Mouse (Mus musculus): ENCODE results near the gene Jade3. TPM values are rescaled to one million over a fixed set of nuclear protein-coding genes. Genes with fewer than 3 reads are reported as not detected.

Gene Jade3
- polyA plus RNA-seq, 1 experiment from 2014 or later, result 5.4 TPM

DNA sequence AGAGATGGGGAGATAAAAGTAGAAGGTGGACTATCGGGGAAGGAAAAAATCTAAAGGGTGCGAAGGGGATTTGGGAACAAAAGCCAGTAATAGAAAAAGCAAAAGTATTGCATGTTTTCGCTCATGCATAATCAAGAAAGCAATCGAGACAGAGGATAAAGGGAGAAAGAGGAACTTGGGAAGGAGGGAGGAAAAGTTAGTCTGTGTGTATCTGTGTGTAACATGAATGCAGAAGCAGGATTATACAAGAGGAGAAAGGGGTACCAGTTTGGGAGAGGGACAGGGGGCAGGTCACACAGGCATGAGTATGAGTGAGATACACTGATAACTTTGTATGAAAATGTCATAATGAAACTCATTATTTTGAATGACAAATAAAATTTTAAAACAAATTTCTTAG, 14.1 kb upstream of the Jade3 start:
- H3K4me3 ChIP-seq (ENCODE audit: low read depth, low read length), result no peak overlapping the region
- 64% methylated on average over 4 of the region's 4 CpGs for WGBS (ENCODE audit: insufficient replicate concordance)
- H3K27ac ChIP-seq (ENCODE audit: low read length), result no peak overlapping the region
- H3K4me1 ChIP-seq (ENCODE audit: control insufficient read depth, low read depth, low read length), result peaks cover 6% of the 10 kb centered on the region
- no peaks in the 10 kb centered on the region for H3K9me3 ChIP-seq (replicated peaks; ENCODE audit: control insufficient read depth, low read length)
- no peak for ATAC-seq (ENCODE audit: low read depth)
- H3K36me3 ChIP-seq (ENCODE audit: control insufficient read depth, insufficient read depth), result no peaks in the 10 kb centered on the region
- no peak overlapping the region for H3K4me2 ChIP-seq (ENCODE audit: low read depth, low read length)
- no peak overlapping the region for H3K9ac ChIP-seq (ENCODE audit: low read depth, low read length)
- no peaks in the 10 kb centered on the region for H3K27me3 ChIP-seq (ENCODE audit: control insufficient read depth, insufficient read depth, low read depth, low read length)

GRCm38 (mm10) chrX:20412221-20412620, 13.3 kb upstream of the Jade3 start:
- no peak overlapping the region for H3K27ac ChIP-seq (ENCODE audit: low read length)
- 49% methylated on average over 3 of the region's 3 CpGs for WGBS (ENCODE audit: insufficient replicate concordance)
- no peak overlapping the region for H3K4me2 ChIP-seq (ENCODE audit: low read depth, low read length)
- no peaks in the 10 kb centered on the region for H3K9me3 ChIP-seq (replicated peaks; ENCODE audit: control insufficient read depth, low read length)
- peaks cover 6% of the 10 kb centered on the region for H3K4me1 ChIP-seq (ENCODE audit: control insufficient read depth, low read depth, low read length)
- H3K36me3 ChIP-seq (ENCODE audit: control insufficient read depth, insufficient read depth), result no peaks in the 10 kb centered on the region
- H3K9ac ChIP-seq (ENCODE audit: low read depth, low read length), result no peak overlapping the region
- H3K4me3 ChIP-seq (ENCODE audit: low read depth, low read length), result no peak overlapping the region
- peak; percentile 84 for ATAC-seq (ENCODE audit: low read depth)
- no peaks in the 10 kb centered on the region for H3K27me3 ChIP-seq (ENCODE audit: control insufficient read depth, insufficient read depth, low read depth, low read length)

DNA sequence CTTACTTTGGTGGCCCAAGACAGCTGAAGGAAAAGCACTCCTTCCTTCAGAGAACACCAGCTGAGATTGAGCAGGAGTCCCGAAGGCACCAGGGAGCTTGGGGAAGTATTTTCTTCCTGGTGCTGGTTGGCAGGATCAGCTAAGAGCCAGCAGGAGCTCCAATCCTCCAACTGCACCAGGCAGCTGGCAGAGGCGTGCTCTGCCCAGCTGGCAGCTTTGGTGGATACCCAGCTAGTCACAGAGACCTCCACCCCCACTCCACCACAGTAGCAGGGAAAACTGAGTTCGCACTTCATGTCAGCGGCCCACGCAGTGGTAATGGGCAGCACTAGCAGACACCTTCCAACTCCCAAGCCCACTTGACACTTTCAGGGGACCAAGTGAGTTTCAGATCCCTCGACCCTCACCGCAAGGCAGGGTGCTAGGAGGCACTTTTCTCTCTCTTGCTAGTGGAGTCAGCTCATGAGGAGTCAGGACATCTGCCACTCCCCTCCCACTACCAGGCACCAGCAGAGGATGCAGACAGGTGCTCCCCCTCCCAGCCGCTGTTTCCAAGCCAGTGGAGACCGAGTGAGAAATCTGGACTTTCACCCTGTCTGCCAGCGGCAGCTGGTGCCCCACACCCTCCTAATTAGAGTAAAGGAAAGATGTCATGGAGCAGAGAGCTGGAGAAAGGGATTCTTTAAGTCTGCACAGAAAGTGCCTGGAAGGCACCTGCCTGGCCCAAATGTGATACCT, 10.4 kb upstream of the Jade3 start:
- Histone ChIP-seq H3K4me1 (ENCODE audit: control insufficient read depth, low read depth, low read length) (peaks cover 6% of the 10 kb centered on the region), H3K27ac (ENCODE audit: low read length) (no peak overlapping the region), H3K9ac (ENCODE audit: low read depth, low read length) (no peak overlapping the region), H3K4me2 (ENCODE audit: low read depth, low read length) (no peak overlapping the region), H3K36me3 (ENCODE audit: control insufficient read depth, insufficient read depth) (no peaks in the 10 kb centered on the region), H3K4me3 (ENCODE audit: low read depth, low read length) (no peak overlapping the region), H3K9me3 (replicated peaks; ENCODE audit: control insufficient read depth, low read length) (no peaks in the 10 kb centered on the region), H3K27me3 (ENCODE audit: control insufficient read depth, insufficient read depth, low read depth, low read length) (no peaks in the 10 kb centered on the region)
- 52% methylated on average over 10 of the region's 10 CpGs for WGBS (ENCODE audit: insufficient replicate concordance)
- peak; percentile 42 for ATAC-seq (ENCODE audit: low read depth)

DNA sequence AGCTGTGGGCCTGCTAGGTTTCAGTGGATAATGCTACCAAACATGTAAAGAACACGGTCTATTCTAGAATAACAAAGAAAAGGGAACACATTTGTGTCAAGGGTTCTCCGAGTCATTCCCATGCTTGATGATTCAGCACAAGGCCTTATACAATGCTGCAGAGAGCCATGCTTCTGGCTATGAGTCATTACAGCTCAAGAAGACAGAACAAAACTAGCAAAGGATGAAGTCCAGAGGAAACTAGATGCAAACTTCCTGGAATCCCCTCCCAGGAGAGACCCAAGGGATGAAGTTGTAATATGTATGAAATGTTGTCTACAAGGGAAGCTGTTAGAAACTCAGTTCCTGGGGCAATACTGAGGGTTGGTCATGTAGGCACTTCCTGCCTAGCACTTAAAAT, 7.0 kb upstream of the Jade3 start:
- Histone ChIP-seq H3K4me3 (ENCODE audit: low read depth, low read length) (no peak overlapping the region), H3K4me2 (ENCODE audit: low read depth, low read length) (no peak overlapping the region), H3K4me1 (ENCODE audit: control insufficient read depth, low read depth, low read length) (no peaks in the 10 kb centered on the region; the same call in 1 of the 2 replicates), H3K9ac (ENCODE audit: low read depth, low read length) (no peak overlapping the region), H3K27ac (ENCODE audit: low read length) (no peak overlapping the region), H3K9me3 (replicated peaks; ENCODE audit: control insufficient read depth, low read length) (no peaks in the 10 kb centered on the region), H3K27me3 (ENCODE audit: control insufficient read depth, insufficient read depth, low read depth, low read length) (no peaks in the 10 kb centered on the region), H3K36me3 (ENCODE audit: control insufficient read depth, insufficient read depth) (no peaks in the 10 kb centered on the region)
- 62% methylated on average over 2 of the region's 2 CpGs for WGBS (ENCODE audit: insufficient replicate concordance)
- ATAC-seq (ENCODE audit: low read depth), result no peak

DNA sequence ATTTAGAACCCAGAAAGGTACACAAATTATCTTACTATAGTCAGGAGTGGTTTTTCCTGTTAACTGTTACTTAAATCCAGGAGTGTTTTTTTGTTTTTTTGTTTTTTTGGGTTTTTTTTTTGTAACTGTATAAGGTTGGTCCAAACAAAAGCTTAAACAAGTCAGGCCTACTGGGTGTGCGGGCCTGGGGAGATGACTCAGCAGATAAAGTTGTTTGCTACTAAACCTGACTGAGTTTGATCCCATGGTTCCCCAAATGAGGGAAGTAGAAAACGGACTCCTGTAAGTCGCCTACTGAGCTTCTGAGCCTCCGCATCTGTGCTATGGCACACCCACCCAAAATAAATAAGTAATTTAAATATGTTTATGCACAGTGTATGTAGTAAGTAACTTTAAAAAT, 6.0 kb upstream of the Jade3 start:
- peak; percentile 66; the same call in 1 of the 2 replicates for ATAC-seq (ENCODE audit: low read depth)
- Histone ChIP-seq H3K4me1 (ENCODE audit: control insufficient read depth, low read depth, low read length) (no peaks in the 10 kb centered on the region; the same call in 1 of the 2 replicates), H3K9ac (ENCODE audit: low read depth, low read length) (no peak overlapping the region), H3K27ac (ENCODE audit: low read length) (no peak overlapping the region), H3K4me2 (ENCODE audit: low read depth, low read length) (no peak overlapping the region), H3K36me3 (ENCODE audit: control insufficient read depth, insufficient read depth) (no peaks in the 10 kb centered on the region), H3K4me3 (ENCODE audit: low read depth, low read length) (no peak overlapping the region), H3K9me3 (replicated peaks; ENCODE audit: control insufficient read depth, low read length) (no peaks in the 10 kb centered on the region), H3K27me3 (ENCODE audit: control insufficient read depth, insufficient read depth, low read depth, low read length) (no peaks in the 10 kb centered on the region)
- 48% methylated on average over 4 of the region's 4 CpGs for WGBS (ENCODE audit: insufficient replicate concordance)

DNA sequence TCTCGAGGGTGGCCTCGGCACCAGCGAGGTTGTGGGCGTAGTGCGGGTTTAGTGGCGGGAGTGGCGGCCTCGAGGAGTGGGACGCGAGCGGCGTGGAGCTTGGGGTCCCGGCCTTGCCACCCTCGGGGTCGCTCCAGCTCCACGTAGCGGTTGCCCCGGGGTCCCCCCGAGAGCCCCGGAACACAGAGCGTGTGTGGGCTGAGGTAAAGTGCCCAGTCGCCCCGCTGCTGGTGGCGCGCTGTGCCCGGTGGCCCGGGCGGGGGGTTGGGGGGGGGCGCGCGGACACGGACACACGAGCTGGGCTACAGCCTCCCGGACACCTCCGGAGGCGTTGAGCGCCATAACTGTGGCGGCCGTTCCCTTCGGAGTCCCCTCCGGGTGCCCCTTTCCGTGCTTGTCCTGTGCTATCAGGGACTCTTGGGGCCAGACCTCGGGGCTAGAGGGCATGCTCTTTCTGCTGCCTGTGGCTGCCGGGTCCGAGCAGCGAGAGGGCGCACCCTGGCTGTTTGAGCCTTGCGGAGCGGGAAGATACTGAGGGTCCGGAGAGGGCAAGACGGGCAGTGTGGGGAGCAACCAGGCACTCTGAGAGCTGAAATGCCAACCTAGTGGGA, 456 bp downstream of the Jade3 start:
- H3K4me3 ChIP-seq (ENCODE audit: low read depth, low read length), result peak overlapping the region; percentile 74
- WGBS (ENCODE audit: insufficient replicate concordance), result 21% methylated on average over 49 of the region's 51 CpGs
- peak overlapping the region; percentile 76 for H3K9ac ChIP-seq (ENCODE audit: low read depth, low read length)
- no peaks in the 10 kb centered on the region for H3K27me3 ChIP-seq (ENCODE audit: control insufficient read depth, insufficient read depth, low read depth, low read length)
- peak overlapping the region; percentile 77 for H3K27ac ChIP-seq (ENCODE audit: low read length)
- peak overlapping the region; percentile 75 for H3K4me2 ChIP-seq (ENCODE audit: low read depth, low read length)
- H3K4me1 ChIP-seq (ENCODE audit: control insufficient read depth, low read depth, low read length), result no peaks in the 10 kb centered on the region
- ATAC-seq (ENCODE audit: low read depth), result peak; percentile 33
- H3K36me3 ChIP-seq (ENCODE audit: control insufficient read depth, insufficient read depth), result peaks cover 3% of the 10 kb centered on the region; the same call in 1 of the 2 replicates
- H3K9me3 ChIP-seq (replicated peaks; ENCODE audit: control insufficient read depth, low read length), result no peaks in the 10 kb centered on the region

GRCm38 (mm10) chrX:20483213-20483612, 57.7 kb downstream of the Jade3 start:
- 74% methylated on average over 2 of the region's 2 CpGs for WGBS (ENCODE audit: insufficient replicate concordance)
- Histone ChIP-seq H3K9me3 (replicated peaks; ENCODE audit: control insufficient read depth, low read length) (no peaks in the 10 kb centered on the region), H3K27me3 (ENCODE audit: control insufficient read depth, insufficient read depth, low read depth, low read length) (no peaks in the 10 kb centered on the region), H3K9ac (ENCODE audit: low read depth, low read length) (no peak overlapping the region), H3K4me1 (ENCODE audit: control insufficient read depth, low read depth, low read length) (no peaks in the 10 kb centered on the region), H3K36me3 (ENCODE audit: control insufficient read depth, insufficient read depth) (no peaks in the 10 kb centered on the region), H3K4me3 (ENCODE audit: low read depth, low read length) (no peak overlapping the region), H3K27ac (ENCODE audit: low read length) (no peak overlapping the region), H3K4me2 (ENCODE audit: low read depth, low read length) (no peak overlapping the region)
- ATAC-seq (ENCODE audit: low read depth), result no peak

- no peaks in the 10 kb centered on the region for H3K36me3 ChIP-seq (ENCODE audit: control insufficient read depth, insufficient read depth)
- H3K9ac ChIP-seq (ENCODE audit: low read depth, low read length), result no peak overlapping the region
- H3K27me3 ChIP-seq (ENCODE audit: control insufficient read depth, insufficient read depth, low read depth, low read length), result no peaks in the 10 kb centered on the region
- no peaks in the 10 kb centered on the region for H3K9me3 ChIP-seq (replicated peaks; ENCODE audit: control insufficient read depth, low read length)
- H3K4me1 ChIP-seq (ENCODE audit: control insufficient read depth, low read depth, low read length), result no peaks in the 10 kb centered on the region
- WGBS (ENCODE audit: insufficient replicate concordance), result 68% methylated on average over 3 of the region's 3 CpGs
- H3K4me3 ChIP-seq (ENCODE audit: low read depth, low read length), result no peak overlapping the region
- no peak for ATAC-seq (ENCODE audit: low read depth)
- H3K27ac ChIP-seq (ENCODE audit: low read length), result no peak overlapping the region
- no peak overlapping the region for H3K4me2 ChIP-seq (ENCODE audit: low read depth, low read length)
Observed at GRCm38 (mm10) chrX:20497682-20498081, 72.2 kb downstream of the Jade3 start.

- Histone ChIP-seq H3K4me1 (ENCODE audit: control insufficient read depth, low read depth, low read length) (no peaks in the 10 kb centered on the region), H3K9ac (ENCODE audit: low read depth, low read length) (no peak overlapping the region), H3K36me3 (ENCODE audit: control insufficient read depth, insufficient read depth) (no peaks in the 10 kb centered on the region), H3K27me3 (ENCODE audit: control insufficient read depth, insufficient read depth, low read depth, low read length) (no peaks in the 10 kb centered on the region), H3K27ac (ENCODE audit: low read length) (peak overlapping the region; percentile 7; the same call in 1 of the 2 replicates), H3K9me3 (replicated peaks; ENCODE audit: control insufficient read depth, low read length) (no peaks in the 10 kb centered on the region), H3K4me2 (ENCODE audit: low read depth, low read length) (no peak overlapping the region), H3K4me3 (ENCODE audit: low read depth, low read length) (no peak overlapping the region)
- WGBS (ENCODE audit: insufficient replicate concordance), result 62% methylated on average over 7 of the region's 7 CpGs
- peak; percentile 55 for ATAC-seq (ENCODE audit: low read depth)
Observed at GRCm38 (mm10) chrX:20520290-20520939, 94.9 kb downstream of the Jade3 start.
